Comparison of ENCODE assay signal across 23 mouse cellular contexts in the genomic region with DNA sequence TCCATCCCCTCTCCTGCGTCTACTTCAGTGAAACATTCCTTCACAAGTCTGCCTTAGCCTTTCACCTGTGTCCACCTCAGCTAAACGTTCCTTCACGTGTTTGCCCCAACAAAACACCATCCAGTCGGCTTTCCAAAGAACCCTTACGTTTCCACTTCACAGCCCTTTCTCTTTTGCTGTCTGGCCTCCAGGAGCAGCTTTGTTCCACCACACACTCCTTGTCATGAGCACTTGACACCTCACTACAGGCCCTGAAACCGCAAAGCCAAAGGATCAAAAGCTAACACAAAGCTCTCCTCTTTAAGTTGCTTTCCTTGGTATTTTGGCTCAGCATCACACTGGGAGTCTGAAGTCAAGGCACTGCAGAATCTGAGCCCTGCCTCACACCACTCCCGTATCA. TPM values are rescaled to one million over a fixed set of nuclear protein-coding genes. Genes with fewer than 3 reads are reported as not detected.
DNase-seq lines count a peak whose midpoint lies in the region; ATAC-seq and TF ChIP-seq lines count a peak whose summit lies in the region.
"Had no signal": no experiment of that assay in that cellular context is flagged by ENCODE, and none has a peak within 500 bp of the region (broad histone marks: within the 10 kb centered on the region; RNA-seq: fewer than 3 reads in every experiment).

No protein-coding gene starts in this region.

- no peak overlapping the region for H3K4me3 ChIP-seq in heart, embryonic 14.5 days (ENCODE audit: control insufficient read depth in 1 of 2, insufficient read depth in 1 of 2, low read depth in 1 of 2, low read length in 2 of 2)
- no peak overlapping the region for H3K4me3 ChIP-seq in heart, embryonic 12.5 days
- H3K4me3 ChIP-seq in lung, embryonic 14.5 days (ENCODE audit: low read depth, low read length): no peak overlapping the region
- H3K4me3 ChIP-seq: embryonic facial prominence, embryonic 13.5 days; forebrain, embryonic 13.5 days; gastrocnemius, adult 2 months; heart, embryonic 15.5 days; hindbrain, embryonic 13.5 days had no signal

- peaks cover 33% of the 10 kb centered on the region for H3K27me3 ChIP-seq in heart, embryonic 14.5 days (ENCODE audit: control insufficient read depth, insufficient read depth, low read length)
- peaks cover 47% of the 10 kb centered on the region for H3K27me3 ChIP-seq in heart, embryonic 12.5 days (replicated peaks)
- peaks cover 29% of the 10 kb centered on the region for H3K27me3 ChIP-seq in lung, embryonic 14.5 days (ENCODE audit: insufficient read depth, low read length)

- no peak overlapping the region for H3K27ac ChIP-seq in heart, embryonic 14.5 days (replicated peaks in 1 of 2; ENCODE audit: control insufficient read depth in 1 of 2, insufficient read depth in 1 of 2, low read depth in 2 of 2, low read length in 2 of 2)
- H3K27ac ChIP-seq in heart, embryonic 12.5 days (ENCODE audit: poor library complexity, severe bottlenecking): no peak overlapping the region
- H3K27ac ChIP-seq in lung, embryonic 14.5 days (ENCODE audit: low read depth): no peak overlapping the region
- H3K27ac ChIP-seq: embryonic facial prominence, embryonic 13.5 days; forebrain, embryonic 13.5 days; gastrocnemius, adult 2 months; heart, embryonic 15.5 days; hindbrain, embryonic 13.5 days had no signal

- peaks cover 0 to 3% of the 10 kb centered on the region in 2 experiments; a peak in 1 of 4 replicates for H3K4me1 ChIP-seq in heart, embryonic 14.5 days (ENCODE audit: control insufficient read depth in 2 of 2, insufficient read depth in 2 of 2, low read length in 2 of 2)
- peaks cover 4% of the 10 kb centered on the region for H3K4me1 ChIP-seq in heart, embryonic 12.5 days (replicated peaks)
- 0 out of 2 replicates have a peak, but pooled peaks cover 10% of the 10 kb centered on the region for H3K4me1 ChIP-seq in lung, embryonic 14.5 days (ENCODE audit: insufficient read depth)

- WGBS in heart, embryonic 14.5 days: 65% methylated on average over 7 of the region's 7 CpGs
- WGBS in heart, embryonic 12.5 days: 56% methylated on average over 7 of the region's 7 CpGs
- 30% methylated on average over 7 of the region's 7 CpGs for WGBS in lung, embryonic 14.5 days

- no peaks in the 10 kb centered on the region for H3K9me3 ChIP-seq in heart, embryonic 14.5 days (ENCODE audit: control insufficient read depth, low read length)
- no peaks in the 10 kb centered on the region for H3K9me3 ChIP-seq in heart, embryonic 12.5 days (replicated peaks)
- H3K9me3 ChIP-seq in lung, embryonic 14.5 days (ENCODE audit: low read depth, low read length): no peaks in the 10 kb centered on the region
- H3K9me3 ChIP-seq: embryonic facial prominence, embryonic 13.5 days; forebrain, embryonic 13.5 days; G1E; heart, embryonic 15.5 days; hindbrain, embryonic 13.5 days had no signal

- no peak overlapping the region for H3K9ac ChIP-seq in heart, embryonic 14.5 days (ENCODE audit: low read length)
- H3K9ac ChIP-seq in heart, embryonic 12.5 days: no peak overlapping the region
- H3K9ac ChIP-seq in lung, embryonic 14.5 days: no peak overlapping the region
- H3K9ac ChIP-seq: embryonic facial prominence, embryonic 13.5 days; forebrain, embryonic 13.5 days; forebrain, postnatal 0 days; heart, embryonic 15.5 days; hindbrain, embryonic 13.5 days had no signal

- DNase-seq in lung, embryonic 14.5 days: peak; percentile 36
- DNase-seq in lung, postnatal 10 days: peak; percentile 49
- peak; percentile 21 to 51 for DNase-seq in lung, postnatal 4 days
- DNase-seq in urinary bladder, postnatal 10 days (ENCODE audit: low spot score): no peak
- no peak for DNase-seq in cerebellum, postnatal 14 days
- DNase-seq: adrenal gland, adult 8-10 months; adrenal gland, postnatal 36 days; B cell, adult 2 months; cerebellum, adult 2 months; cerebellum, postnatal 10 days; forebrain, postnatal 0 days; gastrocnemius, adult 2 months; gastrocnemius, postnatal 36 days; heart, adult 11 months; heart, postnatal 14 days had no signal

- no peak overlapping the region for H3K4me2 ChIP-seq in heart, embryonic 14.5 days (ENCODE audit: low read length)
- no peak overlapping the region for H3K4me2 ChIP-seq in heart, embryonic 12.5 days
- no peak overlapping the region for H3K4me2 ChIP-seq in lung, embryonic 14.5 days
- H3K4me2 ChIP-seq: embryonic facial prominence, embryonic 13.5 days; forebrain, embryonic 13.5 days; heart, embryonic 15.5 days; hindbrain, embryonic 13.5 days had no signal

- peak; percentile 25; the same call in 1 of the 2 replicates for ATAC-seq in heart, embryonic 14.5 days (ENCODE audit: insufficient number of reproducible peaks, insufficient read depth, low FRiP score, low read depth)
- ATAC-seq in heart, embryonic 12.5 days (ENCODE audit: insufficient number of reproducible peaks, low FRiP score): no peak
- no peak for ATAC-seq in lung, embryonic 14.5 days (ENCODE audit: insufficient read depth)
- ATAC-seq: CD4-positive, CD25-positive, alpha-beta regulatory T cell, adult 4 months; forebrain, embryonic 13.5 days; forebrain, postnatal 0 days had no signal

- H3K36me3 ChIP-seq in heart, embryonic 14.5 days (ENCODE audit: control insufficient read depth, insufficient read depth, low read length): no peaks in the 10 kb centered on the region
- H3K36me3 ChIP-seq in heart, embryonic 12.5 days: no peaks in the 10 kb centered on the region
- H3K36me3 ChIP-seq in lung, embryonic 14.5 days (ENCODE audit: insufficient read depth): no peaks in the 10 kb centered on the region
- H3K36me3 ChIP-seq: embryonic facial prominence, embryonic 13.5 days; G1E; heart, embryonic 15.5 days had no signal

- TF ChIP-seq CTCF in lung, embryonic 14.5 days (IDR thresholded peaks at IDR 0.05; ENCODE audit: low read depth): no peak

RNA-seq across cellular contexts. Expression of a gene that starts 1.9 kb away (rescaled TPM):
- 0.23 and 0.45 TPM in 2 replicates for polyA plus RNA-seq in heart, embryonic 14.5 days (2014; fragmentation: Nextera tagmentation; extraction: Ambion mirVana)
- 0.55 and 1.1 TPM in 2 replicates for polyA plus RNA-seq in heart, embryonic 12.5 days (2016; fragmentation: Nextera tagmentation; extraction: Ambion mirVana)
- 0.96 and 1.7 TPM in 2 replicates for polyA plus RNA-seq in lung, embryonic 14.5 days (2014; fragmentation: Nextera tagmentation; extraction: Ambion mirVana)
- polyA plus RNA-seq: G1E had no signal

RNA-seq across cellular contexts. Expression of a gene that starts 36.1 kb away (rescaled TPM):
- 13.8 and 17.8 TPM in 2 replicates for polyA plus RNA-seq in heart, embryonic 14.5 days (2014; fragmentation: Nextera tagmentation; extraction: Ambion mirVana)
- 12.8 and 15.8 TPM in 2 replicates for polyA plus RNA-seq in heart, embryonic 12.5 days (2016; fragmentation: Nextera tagmentation; extraction: Ambion mirVana)
- polyA plus RNA-seq in lung, embryonic 14.5 days (2014; fragmentation: Nextera tagmentation; extraction: Ambion mirVana): 19.7 and 22.1 TPM in 2 replicates

Comparison
In these comparisons a context has a peak if more than half of its experiments do, and no peak if none do; other contexts are left out.
1. DNase-seq: peak in lung, embryonic 14.5 days (single experiment), lung, postnatal 10 days (single experiment) and lung, postnatal 4 days (2 of 2); none in urinary bladder, postnatal 10 days (single experiment) and cerebellum, postnatal 14 days (0 of 2).